Mouse (Mus musculus) MEL (cell line): ENCODE data around the gene Urad. TPM values are rescaled to one million over a fixed set of nuclear protein-coding genes. Genes with fewer than 3 reads are reported as not detected.

Source experiments
- DNase-seq: peaks from one replicate; pipeline ENCODE4 v3.0.0; 2011; ENCODE audit warnings: low read depth, low spot score
- H3K27ac ChIP-seq: 2 replicates; pipeline ENCODE4 v1.5.1; 2012; ENCODE audit warnings: low read depth, mild to moderate bottlenecking, control low read depth, low read length, moderate library complexity; ENCODE audit not compliant: control insufficient read depth
- H3K27me3 ChIP-seq, 2 experiments: fragments of 150-350 bp in 1 of 2; sonication (generic) in 1 of 2; 2 replicates each; pipeline ENCODE4 v1.6.1; 2012; ENCODE audit warnings: low read length in 2 of 2, mild to moderate bottlenecking in 2 of 2, improper control_type of control experiment in 1 of 2, moderate library complexity in 1 of 2; ENCODE audit not compliant: insufficient read depth in 2 of 2, control insufficient read depth in 1 of 2
- H3K36me3 ChIP-seq, 2 experiments: 2 replicates each; pipeline ENCODE4 v1.6.1; 2012 to 2014; ENCODE audit warnings: low read length in 2 of 2, improper control_type of control experiment in 1 of 2, inconsistent platforms in 1 of 2, mild to moderate bottlenecking in 1 of 2; ENCODE audit not compliant: insufficient read depth in 2 of 2, control insufficient read depth in 1 of 2
- H3K4me1 ChIP-seq, 2 experiments: fragments of 150-350 bp in 1 of 2; sonication (generic) in 1 of 2; 2 replicates each; pipeline ENCODE4 v1.6.1; 2012; ENCODE audit warnings: low read length in 2 of 2, improper control_type of control experiment in 1 of 2, mild to moderate bottlenecking in 1 of 2; ENCODE audit not compliant: insufficient read depth in 2 of 2, control insufficient read depth in 1 of 2
- H3K4me3 ChIP-seq, 2 experiments: fragments of 150-350 bp in 1 of 2; sonication (generic) in 1 of 2; 2 replicates each; pipeline ENCODE4 v1.5.1; 2012; ENCODE audit warnings: low read depth in 2 of 2, low read length in 2 of 2, mild to moderate bottlenecking in 2 of 2, moderate library complexity in 2 of 2, control low read depth in 1 of 2, improper control_type of control experiment in 1 of 2; ENCODE audit not compliant: control insufficient read depth in 1 of 2, insufficient read depth in 1 of 2
- H3K79me2 ChIP-seq: 2 replicates; pipeline ENCODE4 v1.6.1; 2012; ENCODE audit warnings: mild to moderate bottlenecking, low read length, moderate library complexity; ENCODE audit not compliant: control insufficient read depth, poor library complexity, insufficient read depth
- H3K9ac ChIP-seq: 2 replicates; pipeline ENCODE4 v1.6.1; 2012; ENCODE audit warnings: low read depth, mild to moderate bottlenecking, control low read depth, low read length, moderate library complexity; ENCODE audit not compliant: control insufficient read depth, poor library complexity, severe bottlenecking
- H3K9me3 ChIP-seq: fragments of 150-350 bp; sonication (generic); replicated peaks from 2 replicates; pipeline ENCODE4 v1.6.1; 2012; ENCODE audit warnings: mild to moderate bottlenecking, low read length, improper control_type of control experiment, moderate library complexity; ENCODE audit not compliant: insufficient read depth
- CHD1 ChIP-seq: IDR thresholded peaks from 2 replicates; pipeline ENCODE4 v1.6.1; 2012; ENCODE audit warnings: low read depth, mild to moderate bottlenecking, inconsistent platforms, low read length, improper control_type of control experiment
- CHD2 ChIP-seq: IDR thresholded peaks from 2 replicates; pipeline ENCODE4 v1.6.1; 2011; ENCODE audit warnings: low read length, improper control_type of control experiment
- CTCF ChIP-seq, 3 experiments: IDR thresholded peaks in 2 of 3; conservative IDR thresholded peaks in 1 of 3; 2 replicates each; pipeline ENCODE4 v1.5.1; 2011 to 2012; ENCODE audit warnings: low read length in 3 of 3, low read depth in 2 of 3, mild to moderate bottlenecking in 2 of 3, improper control_type of control experiment in 1 of 3, inconsistent platforms in 1 of 3, mixed read lengths in 1 of 3, moderate library complexity in 1 of 3; ENCODE audit not compliant: control insufficient read depth in 1 of 3, insufficient read depth in 1 of 3, poor library complexity in 1 of 3, severe bottlenecking in 1 of 3
- ELF1 ChIP-seq: IDR thresholded peaks from 2 replicates; pipeline ENCODE4 v1.6.1; 2014; ENCODE audit warnings: low read depth, mild to moderate bottlenecking, inconsistent platforms, low read length, improper control_type of control experiment, moderate library complexity
- GATA1 ChIP-seq: IDR thresholded peaks from 2 replicates; pipeline ENCODE4 v1.6.1; 2011; ENCODE audit warnings: low read depth, low read length, improper control_type of control experiment
- HCFC1 ChIP-seq: IDR thresholded peaks from 2 replicates; pipeline ENCODE4 v1.6.1; 2012; ENCODE audit warnings: low read depth, mild to moderate bottlenecking, inconsistent platforms, low read length, improper control_type of control experiment, moderate library complexity
- JUND ChIP-seq: IDR thresholded peaks from 2 replicates; pipeline ENCODE4 v1.6.1; 2011; ENCODE audit warnings: low read depth, mild to moderate bottlenecking, improper control_type of control experiment, low read length
- KAT2A ChIP-seq: conservative IDR thresholded peaks from 2 replicates; pipeline ENCODE4 v1.6.1; 2012; ENCODE audit warnings: low read depth, low read length, improper control_type of control experiment, inconsistent platforms
- MEF2A ChIP-seq: IDR thresholded peaks from 2 replicates; pipeline ENCODE4 v1.6.1; 2014; ENCODE audit warnings: low read depth, mild to moderate bottlenecking, inconsistent platforms, low read length, improper control_type of control experiment; ENCODE audit not compliant: poor library complexity, insufficient replicate concordance, severe bottlenecking; ENCODE audit errors: extremely low read depth
- MXI1 ChIP-seq: IDR thresholded peaks from 2 replicates; pipeline ENCODE4 v1.6.1; 2011; ENCODE audit warnings: mild to moderate bottlenecking, low read depth, low read length, improper control_type of control experiment
- MYB ChIP-seq: IDR thresholded peaks from 2 replicates; pipeline ENCODE4 v1.6.1; 2011; ENCODE audit warnings: mild to moderate bottlenecking, low read depth, low read length, improper control_type of control experiment
- MYC ChIP-seq: IDR thresholded peaks from 2 replicates; pipeline ENCODE4 v1.6.1; 2011; ENCODE audit warnings: low read depth, mild to moderate bottlenecking, low read length, improper control_type of control experiment, moderate library complexity
- NRF1 ChIP-seq: IDR thresholded peaks from 2 replicates; pipeline ENCODE4 v1.6.1; 2014; ENCODE audit warnings: low read depth, mild to moderate bottlenecking, inconsistent platforms, low read length, improper control_type of control experiment, moderate library complexity; ENCODE audit not compliant: poor library complexity, insufficient read depth, severe bottlenecking
- POLR2A ChIP-seq, 2 experiments: IDR thresholded peaks; 2 replicates each; pipeline ENCODE4 v1.6.1; 2011 to 2012; ENCODE audit warnings: low read length in 2 of 2, mild to moderate bottlenecking in 2 of 2, control low read depth in 1 of 2, improper control_type of control experiment in 1 of 2, low read depth in 1 of 2, moderate library complexity in 1 of 2; ENCODE audit not compliant: control insufficient read depth in 1 of 2, insufficient read depth in 1 of 2, poor library complexity in 1 of 2
- POLR2AphosphoS5 ChIP-seq: IDR thresholded peaks from 2 replicates; pipeline ENCODE4 v1.6.1; 2012; ENCODE audit warnings: low read depth, borderline replicate concordance, mild to moderate bottlenecking, inconsistent platforms, low read length, moderate library complexity, mixed read lengths
- RAD21 ChIP-seq: IDR thresholded peaks from 2 replicates; pipeline ENCODE4 v1.6.1; 2011; ENCODE audit warnings: mild to moderate bottlenecking, low read depth, low read length, improper control_type of control experiment
- SMC3 ChIP-seq: IDR thresholded peaks from 2 replicates; pipeline ENCODE4 v1.6.1; 2011; ENCODE audit warnings: low read depth, low read length, improper control_type of control experiment
- TBP ChIP-seq: IDR thresholded peaks from 2 replicates; pipeline ENCODE4 v1.8.0; 2011; ENCODE audit warnings: low read depth, low read length, improper control_type of control experiment
- ZKSCAN1 ChIP-seq: IDR thresholded peaks from 2 replicates; pipeline ENCODE4 v1.6.1; 2012; ENCODE audit warnings: low read depth, mild to moderate bottlenecking, inconsistent platforms, low read length, improper control_type of control experiment, moderate library complexity
- ZMIZ1 ChIP-seq: IDR thresholded peaks from 2 replicates; pipeline ENCODE4 v1.6.1; 2012; ENCODE audit warnings: low read depth, mild to moderate bottlenecking, inconsistent platforms, low read length, improper control_type of control experiment, moderate library complexity
- ZNF384 ChIP-seq: IDR thresholded peaks from 2 replicates; pipeline ENCODE4 v1.6.1; 2012; ENCODE audit warnings: low read depth, mild to moderate bottlenecking, inconsistent platforms, low read length, improper control_type of control experiment
- polyA plus RNA-seq, 2 experiments: library from polyadenylated mRNA; stranded (reverse) in 1 of 2; unstranded in 1 of 2; fragments of >175 nt in 1 of 2; fragments of >200 nt in 1 of 2; gene quantifications; 2 replicates each; pipeline versions ENCODE4 v1.2.1 to v1.2.4; 2012; ENCODE audit warnings: low replicate concordance in 2 of 2, low read depth in 1 of 2; ENCODE audit not compliant: insufficient read length in 2 of 2, insufficient read depth in 1 of 2, missing spikeins in 1 of 2
- total RNA-seq: library from RNA; depleted of rRNA; stranded (reverse); fragments of 300-350 nt; gene quantifications from 2 replicates; pipeline ENCODE4 v1.2.3, GENCODE M21; 2012; rRNA removed

Gene Urad
- total and polyA plus RNA-seq, 3 experiments, result not detected

- TF ChIP-seq CTCF (IDR thresholded peaks at IDR 0.05 in 2 of 3, conservative IDR thresholded peaks at IDR 0.05 in 1 of 3; ENCODE audit: control insufficient read depth in 1 of 3, insufficient read depth in 1 of 3, low read depth in 2 of 3, low read length in 3 of 3, poor library complexity in 1 of 3, severe bottlenecking in 1 of 3), result no peak
- TF ChIP-seq GATA1, result no peak
- TF ChIP-seq HCFC1, result no peak
- TF ChIP-seq, all 39 proteins: peak for 0
- no peak overlapping the region for H3K9ac ChIP-seq
- H3K27me3 ChIP-seq, result no peaks in the 10 kb centered on the region
These were observed 53.5 kb downstream of the Urad start for GRCm38 (mm10) chr5:147268728-147269127.

GRCm38 (mm10) chr5:147267434-147267833 is 54.8 kb downstream of the Urad start:
- Histone ChIP-seq H3K27me3 (no peaks in the 10 kb centered on the region), H3K9ac (no peak overlapping the region), H3K79me2 (no peaks in the 10 kb centered on the region), H3K36me3 (no peaks in the 10 kb centered on the region), H3K4me3 (no peak overlapping the region), H3K27ac (no peak overlapping the region), H3K4me1 (no peaks in the 10 kb centered on the region), H3K9me3 (no peaks in the 10 kb centered on the region)
- TF ChIP-seq MXI1 (no peak), ZNF384 (no peak), ZKSCAN1 (no peak), CTCF (IDR thresholded peaks at IDR 0.05 in 2 of 3, conservative IDR thresholded peaks at IDR 0.05 in 1 of 3; ENCODE audit: control insufficient read depth in 1 of 3, insufficient read depth in 1 of 3, low read depth in 2 of 3, low read length in 3 of 3, poor library complexity in 1 of 3, severe bottlenecking in 1 of 3) (no peak), TBP (no peak), ZMIZ1 (no peak), MYB (no peak), POLR2AphosphoS5 (no peak), NRF1 (no peak), HCFC1 (no peak), JUND (no peak), MYC (no peak), POLR2A (IDR thresholded peaks at IDR 0.05; ENCODE audit: control insufficient read depth in 1 of 2, insufficient read depth in 1 of 2, low read depth in 1 of 2, low read length in 2 of 2, poor library complexity in 1 of 2) (no peak), ELF1 (no peak), RAD21 (no peak), KAT2A (no peak), CHD2 (no peak), SMC3 (no peak), MEF2A (no peak), CHD1 (no peak)
- DNase-seq, result no peak

More at GRCm38 (mm10) chr5:147268728-147269127, 53.5 kb downstream of the Urad start:
- H3K4me1 ChIP-seq, result no peaks in the 10 kb centered on the region
- no peak overlapping the region for H3K27ac ChIP-seq
- no peaks in the 10 kb centered on the region for H3K79me2 ChIP-seq
- no peaks in the 10 kb centered on the region for H3K36me3 ChIP-seq
- no peak for DNase-seq
- H3K4me3 ChIP-seq, result no peak overlapping the region
- H3K9me3 ChIP-seq, result no peaks in the 10 kb centered on the region

Other genes starting within 250 kb of the Urad start
- gene Lnx2, start 245.9 kb downstream of the Urad start, total RNA-seq, result 19.4 and 22.0 TPM in 2 replicates
- gene Lnx2, start 245.9 kb downstream of the Urad start, polyA plus RNA-seq, result 10 to 100 TPM in 1 of 2 experiments, not detected in 1; 26.1 TPM
- 460 and 506 TPM in 2 replicates for gene Polr1d, start 245.4 kb downstream of the Urad start, total RNA-seq
- 100 to 1,000 TPM; 185 to 388 TPM for gene Polr1d, start 245.4 kb downstream of the Urad start, polyA plus RNA-seq
- gene Gsx1, start 133.7 kb downstream of the Urad start, total RNA-seq, result not detected in 2 replicates
- gene Gsx1, start 133.7 kb downstream of the Urad start, polyA plus RNA-seq, result not detected
- not detected in 2 replicates for gene Pdx1, start 52.5 kb downstream of the Urad start, total RNA-seq
- not detected for gene Pdx1, start 52.5 kb downstream of the Urad start, polyA plus RNA-seq
- not detected in 2 replicates for gene Cdx2, start 15.2 kb downstream of the Urad start, total RNA-seq
- not detected for gene Cdx2, start 15.2 kb downstream of the Urad start, polyA plus RNA-seq
- not detected in 2 replicates for gene Flt3, start 78.0 kb upstream of the Urad start, total RNA-seq
- under 1 TPM in 1 of 2 experiments, not detected in 1; 0.01 TPM for gene Flt3, start 78.0 kb upstream of the Urad start, polyA plus RNA-seq
- gene Pan3, start 107.7 kb upstream of the Urad start, total RNA-seq, result 56.1 and 61.5 TPM in 2 replicates
- gene Pan3, start 107.7 kb upstream of the Urad start, polyA plus RNA-seq, result 10 to 100 TPM in 1 of 2 experiments, not detected in 1; 60.6 TPM